Mouse (Mus musculus): ENCODE data around the gene B3galt4.
"Not testable (repeated sequence)": the region's sequence is repeated elsewhere in the genome, so short reads cannot be mapped to it uniquely, and the experiment has no call there.

The B3galt4 gene

GRCm38 (mm10) chr17:33951021-33951946 lies at the start of gene B3galt4:
B3galt4 (minus strand) TSS chr17:33951488.
- peak; percentile 50 for DNase-seq (ENCODE audit: low read depth)

GRCm38 (mm10) chr17:34000796-34001195 lies 49.5 kb upstream of the B3galt4 start:
- not testable (repeated sequence) for DNase-seq (ENCODE audit: low read depth)

GRCm38 (mm10) chr17:34000150-34000537 lies 48.9 kb upstream of the B3galt4 start, which contains the start of gene H2-K1:
H2-K1 (minus strand) TSS chr17:34000347.
- peak; percentile 98 for DNase-seq (ENCODE audit: low read depth)

- DNase-seq (ENCODE audit: low read depth): peak; percentile 43
These were observed 48.3 kb upstream of the B3galt4 start for GRCm38 (mm10) chr17:33999341-34000149.

GRCm38 (mm10) chr17:33998697-33999096 lies 47.4 kb upstream of the B3galt4 start:
- DNase-seq (ENCODE audit: low read depth): not testable (repeated sequence)

GRCm38 (mm10) chr17:33997025-33997424 lies 45.7 kb upstream of the B3galt4 start:
- not testable (repeated sequence) for DNase-seq (ENCODE audit: low read depth)

- DNase-seq (ENCODE audit: low read depth): no peak
These were observed 44.4 kb upstream of the B3galt4 start for GRCm38 (mm10) chr17:33995651-33996050.

GRCm38 (mm10) chr17:33994959-33995358 lies 43.7 kb upstream of the B3galt4 start:
- DNase-seq (ENCODE audit: low read depth): no peak

- DNase-seq (ENCODE audit: low read depth): peak; percentile 88
These were observed 40.7 kb upstream of the B3galt4 start for GRCm38 (mm10) chr17:33991788-33992664.

- peak; percentile 42 for DNase-seq (ENCODE audit: low read depth)
These were observed 30.8 kb upstream of the B3galt4 start for GRCm38 (mm10) chr17:33982136-33982535.

GRCm38 (mm10) chr17:33981192-33981909 lies 30.1 kb upstream of the B3galt4 start:
- peak; percentile 92 for DNase-seq (ENCODE audit: low read depth)

- peak; percentile 42 for DNase-seq (ENCODE audit: low read depth)
These were observed 29.1 kb upstream of the B3galt4 start for GRCm38 (mm10) chr17:33980181-33981035.

GRCm38 (mm10) chr17:33979512-33980050 lies 28.3 kb upstream of the B3galt4 start:
- no peak for DNase-seq (ENCODE audit: low read depth)

- DNase-seq (ENCODE audit: low read depth): peak; percentile 89
These were observed 27.3 kb upstream of the B3galt4 start for GRCm38 (mm10) chr17:33978631-33979031.

- DNase-seq (ENCODE audit: low read depth): no peak
These were observed 26.7 kb upstream of the B3galt4 start for GRCm38 (mm10) chr17:33977861-33978557.

- DNase-seq (ENCODE audit: low read depth): no peak
These were observed 22.3 kb upstream of the B3galt4 start for GRCm38 (mm10) chr17:33973572-33973971.

GRCm38 (mm10) chr17:33972691-33973090 lies 21.4 kb upstream of the B3galt4 start:
- peak; percentile 62 for DNase-seq (ENCODE audit: low read depth)

- no peak for DNase-seq (ENCODE audit: low read depth)
These were observed 18.1 kb upstream of the B3galt4 start for GRCm38 (mm10) chr17:33969394-33969793.

- DNase-seq (ENCODE audit: low read depth): peak; percentile 86
These were observed 17.6 kb upstream of the B3galt4 start for GRCm38 (mm10) chr17:33968927-33969326.

All from 416B (cell line).